Mouse (Mus musculus) frontal cortex, postnatal 14 days (tissue): ENCODE results near the gene Metap1d.

Experiments
- DNase-seq, 2 experiments: peaks; one replicate each; pipeline ENCODE4 v3.0.0; 2022; ENCODE audit warnings: low spot score in 2 of 2

The Metap1d gene

DNA sequence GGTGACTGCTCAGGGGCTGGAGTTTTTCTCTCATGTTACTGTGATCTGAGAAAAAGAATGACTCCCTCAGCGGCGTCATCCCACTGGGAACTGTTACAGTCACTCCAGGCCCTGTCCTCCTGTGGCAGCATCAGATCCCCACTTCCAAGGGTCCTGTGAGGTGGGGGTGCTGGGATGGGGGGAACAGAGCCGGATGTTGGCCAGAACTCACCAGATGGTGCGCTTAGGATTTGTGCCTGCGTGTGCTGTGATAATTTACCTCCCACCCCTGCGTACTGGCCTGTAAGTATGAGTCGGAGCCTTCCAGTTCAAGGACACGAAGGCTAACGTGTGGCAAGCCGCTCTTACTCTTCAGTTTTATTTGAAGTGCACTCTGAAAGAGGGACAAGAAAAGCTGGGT is 22.2 kb downstream of the Metap1d start:
- DNase-seq, result no peak

DNA sequence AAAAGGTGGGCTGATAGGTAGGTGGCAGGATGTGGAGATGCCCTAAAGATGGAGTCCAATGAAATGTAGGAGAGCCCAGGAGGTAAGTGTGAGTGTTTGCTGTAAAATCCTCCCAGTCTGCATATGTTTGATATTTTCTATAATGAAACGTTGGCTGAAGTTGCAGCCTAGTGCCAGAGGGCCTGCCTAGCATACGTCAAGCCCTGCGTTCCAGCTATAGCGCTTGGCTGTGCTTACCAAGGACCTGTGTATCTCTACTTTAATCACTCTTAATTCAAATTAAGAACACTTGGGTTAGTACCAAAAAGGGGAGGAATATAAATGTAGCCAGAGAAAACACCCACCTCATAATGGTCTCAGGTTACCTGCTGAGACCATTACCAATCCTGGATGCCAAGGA is 22.7 kb downstream of the Metap1d start:
- DNase-seq, result no peak

- DNase-seq, result no peak
Observed at GRCm38 (mm10) chr2:71477787-71478186, 24.7 kb downstream of the Metap1d start.

- no peak for DNase-seq
Observed at GRCm38 (mm10) chr2:71479917-71480316, 26.8 kb downstream of the Metap1d start.

- DNase-seq, result no peak
Observed at GRCm38 (mm10) chr2:71481825-71482224, 28.7 kb downstream of the Metap1d start.

- DNase-seq, result no peak
Observed at GRCm38 (mm10) chr2:71483046-71483716, 30.1 kb downstream of the Metap1d start.

DNA sequence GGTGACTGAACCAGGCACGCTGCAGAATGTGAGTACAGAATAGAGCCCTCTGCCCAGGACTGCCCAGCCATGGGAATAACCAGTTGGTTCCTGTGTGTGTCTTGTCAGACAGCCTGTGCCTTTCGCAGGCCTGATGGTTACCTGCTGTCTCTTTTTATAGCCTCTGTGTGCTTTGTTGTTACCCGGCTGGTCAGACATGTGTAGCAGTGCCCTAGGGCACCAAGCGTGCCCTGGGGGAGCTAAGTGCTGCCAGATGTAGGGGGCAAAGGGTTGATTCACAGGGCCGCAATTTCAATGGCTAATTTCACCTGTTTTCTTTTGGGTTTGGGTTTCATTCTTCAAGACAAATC is 30.6 kb downstream of the Metap1d start:
- no peak for DNase-seq

DNA sequence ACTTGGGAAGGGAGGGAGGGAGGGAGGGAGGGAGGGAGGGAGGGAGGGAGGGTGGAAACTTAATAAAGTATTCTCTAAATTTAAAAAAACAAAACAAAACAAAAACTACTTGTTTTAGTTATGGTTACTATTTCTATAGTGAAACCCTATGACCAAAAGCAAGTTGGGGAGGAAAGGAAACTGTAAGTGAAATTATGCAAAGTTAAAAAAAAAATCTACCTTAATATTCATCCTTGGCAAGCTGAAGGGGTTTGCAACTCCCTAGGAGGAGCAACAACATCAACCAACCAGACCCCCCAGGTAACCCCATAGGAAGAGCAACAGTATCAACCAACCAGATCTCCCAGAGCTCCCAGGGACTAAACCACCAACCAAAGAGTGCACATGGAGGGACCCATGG is 38.2 kb downstream of the Metap1d start:
- no peak for DNase-seq

DNA sequence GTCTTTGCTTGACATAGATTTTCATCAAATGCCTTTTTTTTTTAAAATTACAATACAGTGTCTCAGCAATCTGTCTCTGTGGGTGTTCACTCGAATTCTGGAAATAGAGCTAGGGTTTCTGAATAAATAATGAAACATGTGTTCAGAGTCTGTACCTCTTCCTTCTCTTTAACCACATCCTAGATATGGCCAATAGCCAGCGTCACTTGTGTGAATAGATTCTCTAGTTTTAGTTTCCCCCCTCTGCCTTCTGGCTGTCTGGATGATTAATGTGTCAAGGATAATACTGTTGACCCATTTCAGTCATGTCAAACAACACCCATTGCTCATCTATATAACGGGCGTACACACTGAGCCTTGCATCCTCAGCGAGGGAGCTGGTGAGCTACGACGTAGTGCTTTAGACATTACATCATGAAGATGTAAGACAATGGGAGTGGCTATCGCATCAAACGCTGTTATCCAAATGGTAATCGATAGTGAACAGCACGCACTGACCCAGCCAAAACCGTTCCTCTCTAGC is 40.1 kb downstream of the Metap1d start:
- DNase-seq, result no peak

GRCm38 (mm10) chr2:71494503-71494902 is 41.4 kb downstream of the Metap1d start:
- DNase-seq, result no peak

DNA sequence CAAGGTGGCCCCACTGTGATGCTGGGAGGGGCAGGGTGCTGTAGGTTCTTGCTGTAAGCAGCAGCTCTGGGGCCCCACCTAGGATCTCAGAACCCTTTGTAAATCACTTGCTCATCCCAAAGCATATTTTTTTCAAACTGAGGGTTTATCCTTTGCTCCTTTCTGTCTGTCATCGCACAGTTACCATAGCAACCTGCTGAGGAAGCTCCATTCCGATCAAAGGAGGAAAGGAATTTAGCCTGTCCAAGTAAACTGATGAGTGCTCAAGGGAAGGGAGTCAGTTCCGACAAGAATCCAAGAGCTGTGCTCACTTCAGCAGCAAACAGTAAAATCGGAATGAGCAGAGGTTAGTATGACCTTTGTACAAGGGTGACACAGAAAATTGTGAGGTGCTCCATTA is 41.9 kb downstream of the Metap1d start:
- no peak for DNase-seq

- no peak for DNase-seq
Observed at GRCm38 (mm10) chr2:71497175-71497574, 44.1 kb downstream of the Metap1d start.

- DNase-seq, result no peak
Observed at GRCm38 (mm10) chr2:71499276-71500230, 46.5 kb downstream of the Metap1d start.

GRCm38 (mm10) chr2:71504852-71505251 is 51.8 kb downstream of the Metap1d start:
- no peak for DNase-seq

- DNase-seq, result no peak
Observed at GRCm38 (mm10) chr2:71511209-71511608, 58.1 kb downstream of the Metap1d start.

GRCm38 (mm10) chr2:71512326-71512725 is 59.2 kb downstream of the Metap1d start:
- DNase-seq, result no peak

- no peak for DNase-seq
Observed at GRCm38 (mm10) chr2:71516995-71517394, 63.9 kb downstream of the Metap1d start.

DNA sequence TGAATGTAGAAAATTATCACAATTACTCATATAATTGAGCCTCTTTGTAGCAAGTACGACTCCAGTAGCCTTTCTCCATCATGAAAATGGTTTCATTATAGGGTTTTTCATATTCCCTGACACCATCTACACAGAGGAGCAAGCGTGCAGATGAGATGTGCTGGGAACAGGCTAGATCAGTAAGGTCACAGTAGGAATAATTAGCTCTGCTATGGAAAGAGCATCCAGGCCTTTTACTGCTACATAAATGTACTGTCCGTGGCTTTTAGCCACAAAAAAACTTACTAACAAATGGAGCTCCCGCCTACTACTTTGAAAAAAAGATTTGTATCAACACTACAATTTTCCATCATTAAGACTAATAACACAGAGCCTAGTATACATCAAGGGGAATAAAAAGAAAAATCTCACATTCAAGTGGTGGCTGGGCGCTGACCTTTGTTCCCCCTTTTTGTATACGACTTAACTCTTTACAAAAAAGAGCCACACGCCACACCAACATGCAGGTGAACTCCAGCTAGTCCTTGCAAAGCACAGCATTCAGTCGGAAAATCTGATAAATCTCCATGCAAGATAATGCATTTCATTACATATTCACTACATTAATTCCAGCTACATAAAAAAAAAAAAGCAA is 64.5 kb downstream of the Metap1d start:
- DNase-seq, result no peak

DNA sequence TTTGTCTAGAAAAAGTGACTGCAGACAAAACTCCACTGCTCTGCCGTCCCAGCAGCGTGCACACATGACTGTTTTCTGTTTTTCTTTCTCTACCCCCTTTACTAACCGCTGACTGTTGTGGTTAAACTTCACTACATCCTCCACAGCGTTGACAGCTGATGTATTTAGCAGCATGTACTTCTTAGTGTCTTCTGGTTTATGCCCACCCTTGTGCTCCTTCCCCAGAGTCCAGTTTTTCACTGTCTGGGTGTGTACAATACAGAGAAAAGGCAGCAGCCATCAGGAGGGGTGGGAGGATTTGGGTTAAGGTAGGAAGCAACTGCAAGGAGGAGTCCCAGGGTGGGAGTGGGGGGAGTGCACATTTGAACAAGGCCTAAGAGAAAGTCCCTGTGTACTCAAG is 69.8 kb downstream of the Metap1d start:
- DNase-seq, result no peak

- no peak for DNase-seq
Observed at GRCm38 (mm10) chr2:71523431-71523830, 70.4 kb downstream of the Metap1d start.

DNA sequence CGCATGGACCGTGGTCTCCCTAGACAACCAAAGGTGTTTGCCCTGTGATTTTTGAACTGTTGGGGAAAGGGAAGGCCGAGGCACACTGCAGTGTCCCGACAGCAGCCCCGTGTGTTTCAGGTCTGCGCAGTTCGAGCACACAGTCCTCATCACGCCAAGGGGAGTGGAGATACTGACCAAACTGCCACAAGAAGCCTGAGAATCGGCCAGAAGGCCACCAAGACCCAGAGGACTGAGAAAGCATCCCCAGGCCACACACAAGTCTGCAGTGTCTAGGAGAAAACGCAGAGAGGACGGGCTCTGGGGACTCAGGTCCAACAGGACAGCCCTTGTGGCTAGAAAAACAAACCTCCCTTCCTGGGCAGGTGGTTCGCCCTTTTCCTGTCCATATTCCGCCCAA is 71.7 kb downstream of the Metap1d start:
- no peak for DNase-seq

DNA sequence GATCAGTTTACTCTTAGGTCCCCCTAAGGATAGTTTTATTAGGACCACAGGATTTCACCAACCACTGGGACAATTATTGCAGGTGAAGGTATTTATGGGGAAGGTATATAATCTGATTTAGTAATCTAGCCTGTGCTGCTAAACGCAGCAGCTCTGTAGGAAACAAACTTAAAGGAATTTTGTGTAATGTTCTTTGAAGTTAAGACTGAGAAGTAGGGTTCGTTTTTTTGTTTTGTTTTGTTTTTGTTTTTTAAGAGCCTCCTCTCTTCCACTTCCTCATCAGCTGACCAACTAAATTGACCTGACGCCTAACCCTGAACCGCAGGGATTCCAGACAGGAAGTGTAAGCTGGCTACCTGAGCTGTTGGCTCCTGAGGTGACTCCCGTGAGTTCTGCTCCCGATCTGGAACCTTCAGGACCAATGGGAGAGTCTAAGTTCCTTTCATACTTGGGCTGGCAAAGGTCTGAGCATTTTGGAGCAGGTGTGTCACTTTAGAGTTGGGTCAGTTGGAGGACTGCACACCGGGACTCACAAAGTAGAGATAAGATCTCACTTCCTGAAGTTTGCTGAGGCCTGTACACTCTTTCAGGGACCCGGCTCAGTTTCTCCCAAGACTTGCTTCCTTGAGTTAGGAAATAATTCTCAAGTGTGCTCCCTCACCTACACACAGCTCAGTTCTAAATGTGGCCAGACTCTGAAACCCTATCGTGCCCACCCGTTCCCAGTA is 73.7 kb downstream of the Metap1d start:
- DNase-seq, result no peak
